Mouse (Mus musculus) liver, postnatal 0 days (tissue): ENCODE measurements at regions not wholly inside any gene's neighbourhood (a gene's known extent, or its start where the extent isn't known, plus 50 kb on each side); places are given as distances from the start of the nearest gene placed in this dataset.
A peak's percentile ranks its signal among the peaks of the same experiment; 100 is the strongest.

Experiments used
- ATAC-seq: fragments of 200-750 bp; cut with Nextera tagmentation; 2 replicates; pipeline ENCODE4 v1.8.0; 2017; ENCODE audit warnings: mild to moderate bottlenecking, moderate library complexity
- DNase-seq: peaks from one replicate; pipeline ENCODE4 v3.0.0-alpha.2; 2016
- H3K27ac ChIP-seq: fragments of 300-500 bp; sonication (generic); 2 replicates; pipeline ENCODE4 v1.5.1; 2014; ENCODE audit warnings: antibody characterized with exemption, moderate library complexity, mild to moderate bottlenecking, low read depth
- H3K27me3 ChIP-seq: fragments of 300-500 bp; sonication (generic); 2 replicates; pipeline ENCODE4 v1.6.1; 2014; ENCODE audit warnings: low read length, control low read depth, mixed read lengths; ENCODE audit not compliant: insufficient read depth
- H3K36me3 ChIP-seq: fragments of 300-500 bp; sonication (generic); replicated peaks from 2 replicates; pipeline ENCODE4 v1.6.1; 2014; ENCODE audit warnings: mild to moderate bottlenecking, control low read depth, low read length, moderate library complexity, mixed read lengths; ENCODE audit not compliant: insufficient read depth
- H3K4me1 ChIP-seq: fragments of 300-500 bp; sonication (generic); 2 replicates; pipeline ENCODE4 v1.6.1; 2014; ENCODE audit warnings: antibody characterized with exemption, mild to moderate bottlenecking, control low read depth; ENCODE audit not compliant: insufficient read depth
- H3K4me2 ChIP-seq: fragments of 300-500 bp; sonication (generic); 2 replicates; pipeline ENCODE4 v1.6.1; 2014; ENCODE audit warnings: low read depth, mild to moderate bottlenecking, low read length, moderate library complexity, mixed read lengths
- H3K4me3 ChIP-seq: fragments of 300-500 bp; sonication (generic); 2 replicates; pipeline ENCODE4 v1.5.1; 2014; ENCODE audit warnings: low read depth, low read length
- H3K9ac ChIP-seq: fragments of 300-500 bp; sonication (generic); replicated peaks from 2 replicates; pipeline ENCODE4 v1.6.1; 2014; ENCODE audit warnings: mild to moderate bottlenecking, moderate library complexity
- H3K9me3 ChIP-seq: fragments of 300-500 bp; sonication (generic); 2 replicates; pipeline ENCODE4 v1.6.1; 2016; ENCODE audit warnings: mild to moderate bottlenecking, control low read depth, low read length, mixed read lengths
- CTCF ChIP-seq: sonication (generic); IDR thresholded peaks from 2 replicates; pipeline ENCODE4 v1.5.1; 2016; ENCODE audit warnings: antibody characterized with exemption, low read depth
- EP300 ChIP-seq: IDR thresholded peaks from 2 replicates; pipeline ENCODE4 v1.6.1; 2016; ENCODE audit warnings: antibody characterized with exemption, low read depth, mild to moderate bottlenecking
- WGBS: fragments of 180-500 bp; shearing (Covaris S2); extraction: QIAGEN DNeasy Blood & Tissue Kit; methylation state at CpG from one replicate; pipeline ENCODE4 v1.1.7; 2014; ENCODE audit not compliant: insufficient replicate concordance; 5-methylcytosine and 5-hydroxymethylcytosine counted together

DNA sequence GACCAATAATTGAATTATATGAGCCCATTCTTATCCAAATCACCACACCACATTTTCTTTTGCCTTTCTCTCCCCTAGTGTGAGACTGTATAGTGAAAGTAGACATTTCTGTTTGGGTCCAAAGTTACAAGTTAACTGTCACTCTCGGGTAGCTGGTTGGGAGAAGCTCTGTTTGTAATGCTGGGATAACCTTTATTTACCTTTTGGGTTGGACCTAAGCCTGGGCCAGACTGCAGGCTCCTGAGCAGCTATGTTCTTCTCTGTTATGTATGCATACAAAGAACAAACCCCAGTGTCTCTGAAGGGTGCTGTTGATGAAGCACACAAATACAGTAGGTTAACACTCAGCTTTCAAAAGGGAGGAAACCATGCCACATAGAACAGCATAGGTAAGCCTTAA, 373.9 kb upstream of the Tshz3 start:
- Histone ChIP-seq H3K9me3 (no peaks in the 10 kb centered on the region), H3K4me1 (no peaks in the 10 kb centered on the region), H3K9ac (no peak overlapping the region), H3K4me3 (no peak overlapping the region), H3K27me3 (no peaks in the 10 kb centered on the region), H3K36me3 (no peaks in the 10 kb centered on the region), H3K4me2 (no peak overlapping the region; the same call in 1 of the 2 replicates), H3K27ac (peak overlapping the region; percentile 23; the same call in 1 of the 2 replicates)
- 46% methylated on average over 1 of the region's 1 CpGs for WGBS
- no peak for DNase-seq
- ATAC-seq = peak; percentile 56
- TF ChIP-seq CTCF (no peak), EP300 (no peak)

DNA sequence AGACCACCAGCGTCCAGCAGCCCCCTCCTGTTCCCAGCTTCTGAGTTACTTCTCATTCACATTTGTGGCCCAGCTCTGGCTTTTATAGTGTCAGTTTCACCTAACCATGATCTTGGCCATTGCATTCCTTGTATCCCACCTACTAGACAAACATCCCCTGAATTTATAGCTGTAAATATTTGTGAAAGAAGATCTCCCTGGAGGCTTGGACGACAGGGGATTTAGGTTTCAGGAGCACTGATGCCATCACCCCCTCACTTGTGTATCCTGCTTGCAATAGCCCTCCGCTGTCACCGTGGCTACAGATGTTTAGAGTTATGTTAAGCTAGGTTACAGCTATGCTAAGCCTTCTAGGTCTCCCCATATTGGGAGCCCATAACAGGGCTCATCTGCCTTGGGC, 375.7 kb upstream of the Tshz3 start:
- no peak for DNase-seq
- ATAC-seq = no peak
- Histone ChIP-seq H3K36me3 (no peaks in the 10 kb centered on the region), H3K4me1 (no peaks in the 10 kb centered on the region), H3K4me2 (no peak overlapping the region), H3K27me3 (no peaks in the 10 kb centered on the region), H3K4me3 (no peak overlapping the region), H3K9ac (no peak overlapping the region), H3K27ac (no peak overlapping the region), H3K9me3 (no peaks in the 10 kb centered on the region)
- TF ChIP-seq EP300 (no peak), CTCF (no peak)
- 72% methylated on average over 4 of the region's 4 CpGs for WGBS

DNA sequence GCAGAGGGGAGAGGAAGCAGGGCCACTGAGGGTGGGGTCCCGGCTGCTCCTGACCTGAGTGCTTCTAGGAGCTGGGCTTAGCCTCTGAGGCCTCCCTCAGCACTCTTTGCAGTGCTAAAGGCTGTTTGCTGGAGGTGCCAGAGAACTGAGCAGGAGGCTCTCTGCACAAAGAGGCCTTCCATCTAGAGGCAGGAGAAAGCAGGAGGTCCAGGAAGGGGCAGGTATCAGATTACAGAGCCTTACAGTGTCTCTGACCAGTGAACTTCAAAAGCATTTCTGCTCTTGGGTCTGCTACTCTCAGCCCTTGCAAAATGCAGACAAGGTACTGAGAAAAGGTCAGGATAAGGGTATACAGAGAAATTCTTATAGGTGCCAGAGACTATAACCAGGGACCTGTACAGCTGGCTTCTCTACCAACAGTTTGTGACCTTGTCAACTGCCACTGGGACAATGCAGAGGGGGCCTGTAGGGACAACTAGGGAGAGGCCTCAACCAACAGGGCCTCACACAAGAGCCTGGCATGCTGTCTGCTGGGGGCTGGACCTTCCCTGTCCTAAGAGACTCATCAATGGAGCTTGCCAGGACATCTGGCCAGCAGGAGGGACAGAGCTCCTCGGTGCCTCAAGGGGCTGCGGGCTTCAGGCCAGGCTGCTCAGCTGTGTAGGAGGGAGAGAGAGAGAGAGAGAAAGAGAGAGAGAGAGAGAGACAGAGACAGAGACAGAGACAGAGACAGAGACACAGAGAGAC, 380.3 kb upstream of the Tshz3 start:
- no peak overlapping the region for H3K9ac ChIP-seq

DNA sequence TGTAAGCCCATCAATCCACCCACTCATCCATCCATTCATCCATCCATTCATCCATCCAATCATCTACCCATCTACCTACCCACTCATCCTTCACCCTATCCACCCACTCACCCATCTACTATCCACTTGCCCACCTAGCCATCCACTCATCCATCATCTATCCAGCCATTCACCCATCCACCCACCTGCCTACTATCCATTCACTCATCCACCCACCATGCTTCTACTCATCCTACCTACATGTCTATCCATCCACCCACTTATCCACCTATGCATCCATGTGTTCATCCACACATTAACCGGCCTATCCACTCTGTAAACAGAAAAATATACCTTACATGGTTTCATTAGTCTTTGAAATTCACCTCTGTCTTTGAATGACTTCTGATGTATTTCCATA, 384.2 kb upstream of the Tshz3 start:
- Histone ChIP-seq H3K4me1 (no peaks in the 10 kb centered on the region), H3K4me2 (no peak overlapping the region), H3K4me3 (no peak overlapping the region), H3K27ac (no peak overlapping the region), H3K9ac (no peak overlapping the region), H3K36me3 (no peaks in the 10 kb centered on the region), H3K27me3 (no peaks in the 10 kb centered on the region), H3K9me3 (no peaks in the 10 kb centered on the region)
- no peak for TF ChIP-seq CTCF
- 63% methylated on average over 1 of the region's 1 CpGs for WGBS
- DNase-seq = no peak
- ATAC-seq = no peak

More for the DNA sequence above, 380.3 kb upstream of the Tshz3 start:
- Histone ChIP-seq H3K4me2 (no peak overlapping the region), H3K4me3 (no peak overlapping the region), H3K36me3 (no peaks in the 10 kb centered on the region), H3K27ac (no peak overlapping the region), H3K27me3 (no peaks in the 10 kb centered on the region), H3K9me3 (no peaks in the 10 kb centered on the region), H3K4me1 (no peaks in the 10 kb centered on the region)
- DNase-seq (no peak), ATAC-seq (no peak)
- TF ChIP-seq EP300 = no peak
- no peak for TF ChIP-seq CTCF
- WGBS = 36% methylated on average over 3 of the region's 3 CpGs

- DNase-seq = no peak
- Histone ChIP-seq H3K4me3 (no peak overlapping the region), H3K27me3 (no peaks in the 10 kb centered on the region), H3K4me2 (no peak overlapping the region), H3K36me3 (no peaks in the 10 kb centered on the region), H3K27ac (no peak overlapping the region), H3K4me1 (no peaks in the 10 kb centered on the region), H3K9me3 (no peaks in the 10 kb centered on the region), H3K9ac (no peak overlapping the region)
- no peak for ATAC-seq
- TF ChIP-seq EP300 (no peak), CTCF (no peak)
- 85% methylated on average over 5 of the region's 5 CpGs for WGBS
Measured at GRCm38 (mm10) chr7:36309761-36310605, 387.9 kb upstream of the Tshz3 start.

DNA sequence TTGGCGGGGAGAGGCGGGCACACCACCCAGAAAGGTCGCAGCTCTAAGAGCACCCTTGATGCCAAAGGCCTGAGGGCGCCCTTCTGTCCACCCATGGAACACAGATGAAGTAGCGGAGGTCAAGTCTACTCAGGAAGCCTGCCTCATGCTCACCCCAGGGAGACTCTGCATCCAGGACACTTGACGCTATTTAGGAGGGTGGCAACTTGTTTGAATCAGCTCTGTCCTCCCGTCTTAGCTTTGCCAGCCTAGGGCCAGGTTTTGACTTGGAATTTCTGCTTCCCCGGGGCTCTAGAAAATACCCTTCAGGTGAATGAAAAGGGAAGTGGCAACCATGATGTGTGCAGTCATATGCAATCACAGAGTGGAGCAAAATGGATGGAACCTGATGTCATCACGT, 389.2 kb upstream of the Tshz3 start:
- no peak overlapping the region for H3K27ac ChIP-seq
- H3K4me1 ChIP-seq = no peaks in the 10 kb centered on the region
- no peak overlapping the region for H3K4me3 ChIP-seq
- ATAC-seq (no peak), DNase-seq (no peak)
- no peaks in the 10 kb centered on the region for H3K36me3 ChIP-seq
- H3K4me2 ChIP-seq = no peak overlapping the region
- H3K9me3 ChIP-seq = no peaks in the 10 kb centered on the region
- H3K27me3 ChIP-seq = no peaks in the 10 kb centered on the region
- 80% methylated on average over 9 of the region's 9 CpGs for WGBS
- H3K9ac ChIP-seq = no peak overlapping the region
- TF ChIP-seq EP300 (no peak), CTCF (no peak)
